Mouse (Mus musculus): ENCODE data around the gene Nsmce1. TPM values are rescaled to one million over a fixed set of nuclear protein-coding genes. Genes with fewer than 3 reads are reported as not detected.

Gene Nsmce1
- polyA plus RNA-seq, 1 experiment, result 38.0 TPM

- TF ChIP-seq POLR2A (IDR thresholded peaks at IDR 0.05; ENCODE audit: borderline replicate concordance, extremely low read depth, low read depth, low read length), result no peak
- TF ChIP-seq CTCF (IDR thresholded peaks at IDR 0.05; ENCODE audit: insufficient read depth, low read length), result no peak
- no peak for DNase-seq
- H3K4me1 ChIP-seq (ENCODE audit: control insufficient read depth, insufficient read depth, low read length), result peaks cover 13% of the 10 kb centered on the region
- no peak overlapping the region for H3K4me3 ChIP-seq (replicated peaks; ENCODE audit: extremely low read depth, low read depth, low read length)
- 91% methylated on average over 4 of the region's 4 CpGs for WGBS
Measured at GRCm38 (mm10) chr7:125480518-125480917, 10.9 kb downstream of the Nsmce1 start.

GRCm38 (mm10) chr7:125478391-125478984 lies 12.9 kb downstream of the Nsmce1 start:
- no peak for TF ChIP-seq CTCF (IDR thresholded peaks at IDR 0.05; ENCODE audit: insufficient read depth, low read length)
- no peak for TF ChIP-seq POLR2A (IDR thresholded peaks at IDR 0.05; ENCODE audit: borderline replicate concordance, extremely low read depth, low read depth, low read length)
- 38% methylated on average over 7 of the region's 7 CpGs for WGBS
- Histone ChIP-seq H3K4me1 (ENCODE audit: control insufficient read depth, insufficient read depth, low read length) (peaks cover 14% of the 10 kb centered on the region), H3K4me3 (replicated peaks; ENCODE audit: extremely low read depth, low read depth, low read length) (no peak overlapping the region)
- DNase-seq, result peak; percentile 35

- TF ChIP-seq CTCF (IDR thresholded peaks at IDR 0.05; ENCODE audit: insufficient read depth, low read length), result no peak
- TF ChIP-seq POLR2A (IDR thresholded peaks at IDR 0.05; ENCODE audit: borderline replicate concordance, extremely low read depth, low read depth, low read length), result no peak
- Histone ChIP-seq H3K4me3 (replicated peaks; ENCODE audit: extremely low read depth, low read depth, low read length) (no peak overlapping the region), H3K4me1 (ENCODE audit: control insufficient read depth, insufficient read depth, low read length) (peaks cover 24% of the 10 kb centered on the region)
- 41% methylated on average over 11 of the region's 11 CpGs for WGBS
- DNase-seq, result no peak
Measured at GRCm38 (mm10) chr7:125475601-125476251, 15.7 kb downstream of the Nsmce1 start.

GRCm38 (mm10) chr7:125474535-125474934 lies 16.9 kb downstream of the Nsmce1 start:
- no peak overlapping the region for H3K4me3 ChIP-seq (replicated peaks; ENCODE audit: extremely low read depth, low read depth, low read length)
- 77% methylated on average over 4 of the region's 4 CpGs for WGBS
- no peak for TF ChIP-seq POLR2A (IDR thresholded peaks at IDR 0.05; ENCODE audit: borderline replicate concordance, extremely low read depth, low read depth, low read length)
- TF ChIP-seq CTCF (IDR thresholded peaks at IDR 0.05; ENCODE audit: insufficient read depth, low read length), result no peak
- DNase-seq, result no peak
- peaks cover 24% of the 10 kb centered on the region for H3K4me1 ChIP-seq (ENCODE audit: control insufficient read depth, insufficient read depth, low read length)

GRCm38 (mm10) chr7:125471991-125472741 lies 19.2 kb downstream of the Nsmce1 start:
- TF ChIP-seq POLR2A (IDR thresholded peaks at IDR 0.05; ENCODE audit: borderline replicate concordance, extremely low read depth, low read depth, low read length), result no peak
- TF ChIP-seq CTCF (IDR thresholded peaks at IDR 0.05; ENCODE audit: insufficient read depth, low read length), result peak; percentile 83
- WGBS, result 9% methylated on average over 13 of the region's 13 CpGs
- peak; percentile 71 for DNase-seq
- H3K4me1 ChIP-seq (ENCODE audit: control insufficient read depth, insufficient read depth, low read length), result peaks cover 22% of the 10 kb centered on the region
- H3K4me3 ChIP-seq (replicated peaks; ENCODE audit: extremely low read depth, low read depth, low read length), result no peak overlapping the region

GRCm38 (mm10) chr7:125470901-125471300 lies 20.5 kb downstream of the Nsmce1 start:
- Histone ChIP-seq H3K4me1 (ENCODE audit: control insufficient read depth, insufficient read depth, low read length) (peaks cover 15% of the 10 kb centered on the region), H3K4me3 (replicated peaks; ENCODE audit: extremely low read depth, low read depth, low read length) (no peak overlapping the region)
- no peak for DNase-seq
- 84% methylated on average over 4 of the region's 4 CpGs for WGBS
- TF ChIP-seq CTCF (IDR thresholded peaks at IDR 0.05; ENCODE audit: insufficient read depth, low read length), result no peak
- no peak for TF ChIP-seq POLR2A (IDR thresholded peaks at IDR 0.05; ENCODE audit: borderline replicate concordance, extremely low read depth, low read depth, low read length)

GRCm38 (mm10) chr7:125469937-125470336 lies 21.5 kb downstream of the Nsmce1 start:
- peaks cover 10% of the 10 kb centered on the region for H3K4me1 ChIP-seq (ENCODE audit: control insufficient read depth, insufficient read depth, low read length)
- DNase-seq, result peak; percentile 71
- WGBS, result 29% methylated on average over 5 of the region's 5 CpGs
- H3K4me3 ChIP-seq (replicated peaks; ENCODE audit: extremely low read depth, low read depth, low read length), result no peak overlapping the region
- TF ChIP-seq POLR2A (IDR thresholded peaks at IDR 0.05; ENCODE audit: borderline replicate concordance, extremely low read depth, low read depth, low read length) (no peak), CTCF (IDR thresholded peaks at IDR 0.05; ENCODE audit: insufficient read depth, low read length) (peak; percentile 98)

GRCm38 (mm10) chr7:125462200-125462599 lies 29.2 kb downstream of the Nsmce1 start:
- Histone ChIP-seq H3K4me1 (ENCODE audit: control insufficient read depth, insufficient read depth, low read length) (no peaks in the 10 kb centered on the region), H3K4me3 (replicated peaks; ENCODE audit: extremely low read depth, low read depth, low read length) (no peak overlapping the region)
- WGBS, result 69% methylated on average over 2 of the region's 2 CpGs
- TF ChIP-seq POLR2A (IDR thresholded peaks at IDR 0.05; ENCODE audit: borderline replicate concordance, extremely low read depth, low read depth, low read length) (no peak), CTCF (IDR thresholded peaks at IDR 0.05; ENCODE audit: insufficient read depth, low read length) (no peak)
- no peak for DNase-seq

- no peak overlapping the region for H3K4me3 ChIP-seq (replicated peaks; ENCODE audit: extremely low read depth, low read depth, low read length)
- WGBS, result 89% methylated on average over 4 of the region's 4 CpGs
- no peak for DNase-seq
- H3K4me1 ChIP-seq (ENCODE audit: control insufficient read depth, insufficient read depth, low read length), result no peaks in the 10 kb centered on the region
- no peak for TF ChIP-seq CTCF (IDR thresholded peaks at IDR 0.05; ENCODE audit: insufficient read depth, low read length)
- no peak for TF ChIP-seq POLR2A (IDR thresholded peaks at IDR 0.05; ENCODE audit: borderline replicate concordance, extremely low read depth, low read depth, low read length)
Measured at GRCm38 (mm10) chr7:125453671-125454070, 37.7 kb downstream of the Nsmce1 start.

All from lung, adult 2 months (tissue).